Mouse (Mus musculus) small intestine, adult 2 months (tissue): Measurements from ENCODE around the gene 1810049J17Rik. TPM values are rescaled to one million over a fixed set of nuclear protein-coding genes. Genes with fewer than 3 reads are reported as not detected.

ENCODE experiments used
- H3K27ac ChIP-seq: fragments of 200-500 bp; 2 replicates; pipeline ENCODE4 v1.5.1; 2012; ENCODE audit warnings: low read depth, low read length, control low read depth, inconsistent platforms; ENCODE audit not compliant: insufficient read depth
- H3K27me3 ChIP-seq: fragments of 200-500 bp; 2 replicates; pipeline ENCODE4 v1.6.1; 2012; ENCODE audit warnings: mild to moderate bottlenecking, moderate library complexity, low read length, inconsistent platforms; ENCODE audit not compliant: control insufficient read depth, insufficient read depth
- H3K36me3 ChIP-seq: fragments of 200-500 bp; 2 replicates; pipeline ENCODE4 v1.6.1; 2012; ENCODE audit warnings: mild to moderate bottlenecking, low read length, control low read depth, inconsistent platforms; ENCODE audit not compliant: control insufficient read depth, insufficient read depth
- H3K4me1 ChIP-seq: fragments of 200-500 bp; 2 replicates; pipeline ENCODE4 v1.6.1; 2012; ENCODE audit warnings: low read length, inconsistent platforms, mixed read lengths; ENCODE audit not compliant: control insufficient read depth, insufficient read depth, insufficient read length
- H3K4me3 ChIP-seq: fragments of 200-500 bp; 2 replicates; pipeline ENCODE4 v1.5.1; 2012; ENCODE audit warnings: low read depth, mild to moderate bottlenecking, control low read depth, inconsistent platforms, low read length, moderate library complexity
- CTCF ChIP-seq: fragments of 200-500 bp; IDR thresholded peaks from 2 replicates; pipeline ENCODE4 v1.5.1; 2012; ENCODE audit warnings: low read depth, mild to moderate bottlenecking, control low read depth, inconsistent platforms, low read length, moderate library complexity, mixed read lengths; ENCODE audit not compliant: insufficient replicate concordance, insufficient read length; ENCODE audit errors: extremely low read depth
- POLR2A ChIP-seq: fragments of 200-500 bp; IDR thresholded peaks from 2 replicates; pipeline ENCODE4 v1.6.1; 2012; ENCODE audit warnings: low read depth, mild to moderate bottlenecking, control low read depth, inconsistent platforms, low read length, moderate library complexity
- WGBS: fragments of 180-500 bp; shearing (Covaris S2); methylation state at CpG from one replicate; pipeline ENCODE4 v1.1.7; 2018; 5-methylcytosine and 5-hydroxymethylcytosine counted together
- polyA plus RNA-seq: library from polyadenylated mRNA; depleted of rRNA; stranded (reverse); fragments of >200 nt; gene quantifications from 2 replicates; pipeline ENCODE4 v1.2.3, GENCODE M21; 2012

1810049J17Rik gene
- polyA plus RNA-seq, 1 experiment, result not detected

DNA sequence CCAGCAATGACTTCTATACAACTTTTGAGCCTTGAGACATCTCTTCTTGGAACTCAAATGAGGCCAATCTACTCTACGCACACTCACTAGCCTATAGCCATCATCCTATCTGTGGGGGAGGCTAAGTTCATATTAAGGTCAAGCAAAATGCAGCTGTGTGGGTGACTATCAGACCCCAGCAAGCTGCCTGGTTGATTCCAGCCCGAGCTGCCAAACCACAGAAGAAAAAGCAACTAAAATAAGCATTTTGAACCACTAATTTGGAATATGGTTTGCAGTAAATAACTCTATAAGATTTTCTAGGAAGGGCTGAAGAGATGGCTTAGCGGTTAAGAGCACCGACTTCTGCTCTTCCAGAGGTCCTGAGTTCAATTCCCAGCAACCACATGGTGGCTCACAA is 11.0 kb downstream of the 1810049J17Rik start:
- Histone ChIP-seq H3K27ac (no peak overlapping the region), H3K36me3 (no peaks in the 10 kb centered on the region), H3K4me3 (no peak overlapping the region), H3K27me3 (no peaks in the 10 kb centered on the region; the same call in 1 of the 2 replicates), H3K4me1 (peaks cover 3% of the 10 kb centered on the region; the same call in 1 of the 2 replicates)
- no peak for TF ChIP-seq POLR2A
- TF ChIP-seq CTCF, result no peak
- 80% methylated on average over 4 of the region's 4 CpGs for WGBS

DNA sequence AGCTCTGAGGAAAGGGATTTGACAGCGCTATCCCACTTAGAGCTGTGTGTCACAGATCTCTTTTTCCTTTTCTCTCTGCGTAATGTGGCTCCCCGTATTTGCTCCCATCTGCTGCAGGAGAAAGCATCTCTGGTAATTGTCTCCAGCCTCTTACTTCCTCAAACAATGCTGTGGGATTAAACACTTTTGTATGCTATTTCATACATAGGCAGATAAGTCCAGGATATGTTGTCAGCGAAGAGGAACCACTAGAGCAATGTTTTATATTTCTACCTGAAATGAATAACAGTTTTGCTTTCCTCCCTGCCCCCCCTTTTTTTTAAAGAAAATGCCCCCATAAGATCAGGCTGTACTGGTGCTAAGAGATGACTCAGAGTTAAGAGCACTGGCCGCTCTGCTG is 13.2 kb downstream of the 1810049J17Rik start:
- TF ChIP-seq POLR2A (no peak), CTCF (no peak)
- Histone ChIP-seq H3K27ac (no peak overlapping the region), H3K4me1 (peaks cover 3% of the 10 kb centered on the region; the same call in 1 of the 2 replicates), H3K27me3 (no peaks in the 10 kb centered on the region), H3K4me3 (no peak overlapping the region), H3K36me3 (no peaks in the 10 kb centered on the region)
- WGBS, result 92% methylated on average over 5 of the region's 5 CpGs

DNA sequence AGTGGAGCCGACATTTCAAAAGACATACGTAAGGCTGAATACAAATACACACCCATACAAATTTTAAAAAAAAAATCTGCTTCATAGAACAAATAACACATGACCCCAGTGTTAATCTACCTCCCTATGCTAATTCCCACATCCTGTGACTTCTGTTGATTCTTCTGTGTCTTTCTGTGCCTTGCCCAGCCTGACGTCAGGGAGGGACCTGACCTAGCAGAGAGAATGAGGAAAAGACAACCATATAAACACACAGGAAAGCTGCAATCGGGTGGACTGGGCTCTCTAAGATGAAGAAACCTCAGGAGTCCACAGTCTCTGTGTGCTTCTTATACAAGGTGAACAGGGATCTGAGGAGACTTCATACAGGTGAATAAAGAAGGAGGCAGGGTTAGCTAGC is 14.6 kb downstream of the 1810049J17Rik start:
- H3K27ac ChIP-seq, result peak overlapping the region; percentile 12; the same call in 1 of the 2 replicates
- WGBS, result 49% methylated on average over 4 of the region's 4 CpGs
- TF ChIP-seq POLR2A, result no peak
- TF ChIP-seq CTCF, result no peak

DNA sequence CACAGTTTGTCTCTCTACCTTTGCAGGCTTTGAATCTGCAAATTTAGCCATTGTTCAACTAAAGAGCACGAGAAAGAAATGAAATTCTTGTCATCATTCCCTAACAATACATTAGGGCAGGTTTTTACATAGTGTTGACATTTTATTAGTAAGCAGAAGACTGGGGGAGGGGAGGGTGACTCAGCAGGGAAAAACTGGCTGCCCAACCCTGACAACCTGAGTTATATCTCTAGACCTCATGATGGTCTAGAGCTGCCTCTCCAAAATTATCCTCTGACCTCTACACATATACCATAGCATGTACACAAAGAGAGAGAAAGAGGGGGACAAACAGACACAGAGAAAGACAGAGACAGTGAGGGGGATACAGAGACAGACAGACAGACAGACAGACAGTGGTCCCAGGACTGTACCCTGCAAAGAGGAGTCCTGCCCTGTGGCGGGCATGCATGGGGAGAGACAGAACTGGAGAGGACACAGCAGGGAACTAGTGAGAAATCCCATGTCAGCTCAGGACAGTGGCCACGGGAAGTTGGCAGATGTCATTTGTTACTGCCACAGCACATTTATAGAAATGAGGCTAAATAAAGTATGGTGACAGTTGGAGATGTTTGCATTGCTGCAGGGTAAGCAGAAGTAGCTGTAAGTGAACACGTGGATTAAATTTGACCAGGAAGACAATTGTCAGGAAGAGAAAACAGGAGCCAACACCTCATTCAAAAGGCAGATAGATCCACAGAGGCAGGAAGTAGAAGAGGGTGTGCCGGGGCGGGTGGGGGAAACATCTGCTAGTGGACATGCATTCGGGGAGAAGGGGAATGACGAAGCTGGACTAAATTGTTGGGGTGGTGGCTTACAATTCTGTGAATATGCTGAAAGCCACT is 15.3 kb downstream of the 1810049J17Rik start:
- TF ChIP-seq CTCF (no peak), POLR2A (no peak)
- Histone ChIP-seq H3K27ac (peak overlapping the region; percentile 55), H3K27me3 (no peaks in the 10 kb centered on the region), H3K36me3 (no peaks in the 10 kb centered on the region), H3K4me3 (no peak overlapping the region), H3K4me1 (peaks cover 3% of the 10 kb centered on the region; the same call in 1 of the 2 replicates)
- WGBS, result 21% methylated on average over 8 of the region's 8 CpGs

More for the DNA sequence above, 14.6 kb downstream of the 1810049J17Rik start:
- no peaks in the 10 kb centered on the region for H3K36me3 ChIP-seq
- no peaks in the 10 kb centered on the region for H3K27me3 ChIP-seq
- no peak overlapping the region for H3K4me3 ChIP-seq
- H3K4me1 ChIP-seq, result peaks cover 3% of the 10 kb centered on the region; the same call in 1 of the 2 replicates

DNA sequence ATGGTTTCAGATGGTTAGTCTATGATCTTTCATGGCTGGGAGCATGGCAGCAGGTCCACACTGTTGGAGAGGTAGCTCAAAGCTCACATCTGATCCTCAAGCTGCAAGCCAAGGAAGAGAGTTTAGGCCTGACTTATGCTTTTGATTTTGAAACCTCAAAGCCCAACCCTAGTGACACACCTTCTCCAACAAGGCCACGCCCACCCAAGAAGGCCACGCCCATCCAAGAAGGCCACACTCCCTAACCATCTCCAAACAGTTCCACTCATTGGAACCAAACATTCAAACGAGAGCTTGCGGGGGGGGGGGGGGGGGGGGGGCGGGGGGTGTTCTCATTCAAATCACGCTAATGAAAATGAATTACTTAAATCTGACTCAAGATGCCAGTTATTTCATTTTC is 19.9 kb downstream of the 1810049J17Rik start:
- H3K27ac ChIP-seq, result no peak overlapping the region
- no peak for TF ChIP-seq POLR2A
- TF ChIP-seq CTCF, result no peak
- no peaks in the 10 kb centered on the region for H3K27me3 ChIP-seq
- H3K4me1 ChIP-seq, result peaks cover 3% of the 10 kb centered on the region; the same call in 1 of the 2 replicates
- no peak overlapping the region for H3K4me3 ChIP-seq
- no peaks in the 10 kb centered on the region for H3K36me3 ChIP-seq
- 67% methylated on average over 6 of the region's 6 CpGs for whole genome bisulfite sequencing

DNA sequence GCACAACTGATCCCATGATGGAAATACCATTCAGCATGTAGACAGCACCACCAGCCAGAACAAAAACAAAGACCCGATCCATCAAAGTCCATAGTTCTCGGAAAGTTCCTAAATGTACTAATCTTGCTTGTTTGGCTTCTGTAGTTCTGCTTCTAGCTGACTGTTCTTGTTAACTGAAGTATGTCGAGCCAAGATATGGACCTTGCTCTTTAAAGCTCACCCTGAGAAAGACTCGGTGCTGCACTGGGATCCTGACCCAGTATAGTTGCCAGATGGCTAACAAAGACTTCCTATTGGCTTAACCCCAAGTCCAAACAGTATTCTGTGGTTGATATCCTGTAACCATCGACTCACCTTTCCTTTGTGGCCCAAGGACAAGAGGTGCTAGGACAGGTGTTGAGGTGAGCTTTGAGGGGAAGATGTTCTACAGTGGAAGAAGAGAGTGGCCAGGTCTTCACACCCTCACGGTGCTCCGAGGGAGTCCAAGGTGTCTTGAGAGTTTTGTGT is 23.4 kb downstream of the 1810049J17Rik start:
- WGBS, result 55% methylated on average over 7 of the region's 7 CpGs
- TF ChIP-seq CTCF, result no peak
- TF ChIP-seq POLR2A, result no peak
- H3K4me3 ChIP-seq, result no peak overlapping the region
- H3K27me3 ChIP-seq, result no peaks in the 10 kb centered on the region
- H3K36me3 ChIP-seq, result no peaks in the 10 kb centered on the region
- H3K27ac ChIP-seq, result no peak overlapping the region
- no peaks in the 10 kb centered on the region for H3K4me1 ChIP-seq

DNA sequence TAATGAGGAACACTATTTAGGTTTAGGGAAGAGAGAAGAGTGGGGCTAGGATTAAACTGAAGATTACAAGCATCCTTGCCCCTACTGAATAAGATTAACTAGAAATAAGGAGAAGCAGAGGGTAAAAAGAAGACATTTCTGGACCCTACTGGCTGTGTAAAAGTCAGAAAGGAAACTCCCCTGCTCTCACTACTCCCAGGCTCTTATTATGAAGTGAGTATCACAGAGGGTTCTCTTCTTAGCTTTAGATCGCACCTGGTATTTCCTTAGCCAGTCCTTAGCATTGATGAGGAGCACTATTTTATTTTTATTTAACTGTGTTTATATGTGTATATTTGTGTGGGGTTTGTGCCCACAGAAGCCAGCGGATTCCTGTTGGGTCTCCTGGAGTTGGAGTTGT is 25.5 kb downstream of the 1810049J17Rik start:
- H3K27ac ChIP-seq, result no peak overlapping the region
- H3K36me3 ChIP-seq, result no peaks in the 10 kb centered on the region
- no peak for TF ChIP-seq POLR2A
- TF ChIP-seq CTCF, result no peak
- no peaks in the 10 kb centered on the region; the same call in 1 of the 2 replicates for H3K4me1 ChIP-seq
- no peak overlapping the region for H3K4me3 ChIP-seq
- WGBS, result 73% methylated on average over 2 of the region's 2 CpGs
- no peaks in the 10 kb centered on the region for H3K27me3 ChIP-seq
